Mouse (Mus musculus) limb, embryonic 13.5 days (tissue): ENCODE results near the gene Naa60. TPM values are rescaled to one million over a fixed set of nuclear protein-coding genes. Genes with fewer than 3 reads are reported as not detected.

Experiments
- ATAC-seq: fragments of 200-750 bp; cut with Nextera tagmentation; 2 replicates; pipeline ENCODE4 v1.8.0; 2017; ENCODE audit warnings: low read depth, moderate number of reproducible peaks, moderate TSS enrichment; ENCODE audit not compliant: low FRiP score
- H3K27ac ChIP-seq: fragments of 300-500 bp; sonication (generic); 2 replicates; pipeline ENCODE4 v1.5.1; 2015; ENCODE audit warnings: inconsistent platforms, mild to moderate bottlenecking, moderate library complexity
- H3K27me3 ChIP-seq: fragments of 300-500 bp; sonication (generic); 2 replicates; pipeline ENCODE4 v1.6.1; 2015; ENCODE audit warnings: mild to moderate bottlenecking, inconsistent platforms
- H3K36me3 ChIP-seq: fragments of 300-500 bp; sonication (generic); 2 replicates; pipeline ENCODE4 v1.6.1; 2015; ENCODE audit warnings: inconsistent platforms, mild to moderate bottlenecking, moderate library complexity
- H3K4me1 ChIP-seq: fragments of 300-500 bp; sonication (generic); 2 replicates; pipeline ENCODE4 v1.6.1; 2015; ENCODE audit warnings: inconsistent platforms
- H3K4me2 ChIP-seq: fragments of 300-500 bp; sonication (generic); replicated peaks from 2 replicates; pipeline ENCODE4 v1.6.1; 2015; ENCODE audit warnings: inconsistent platforms, mild to moderate bottlenecking, moderate library complexity
- H3K4me3 ChIP-seq: fragments of 300-500 bp; sonication (generic); 2 replicates; pipeline ENCODE4 v1.5.1; 2015; ENCODE audit warnings: moderate library complexity, mild to moderate bottlenecking, inconsistent platforms
- H3K9ac ChIP-seq: fragments of 300-500 bp; sonication (generic); 2 replicates; pipeline ENCODE4 v1.6.1; 2015; ENCODE audit warnings: mild to moderate bottlenecking, inconsistent platforms
- H3K9me3 ChIP-seq: fragments of 300-500 bp; sonication (generic); 2 replicates; pipeline ENCODE4 v1.6.1; 2016; ENCODE audit warnings: inconsistent platforms
- WGBS: fragments of 180-500 bp; shearing (Covaris S2); methylation state at CpG from one replicate; pipeline ENCODE4 v1.1.7; 2015; 5-methylcytosine and 5-hydroxymethylcytosine counted together
- microRNA-seq: library from miRNA; unstranded; fragments of <30 nt; microRNA quantifications from one replicate; pipeline ENCODE4, GENCODE M21; 2016
- polyA plus RNA-seq: library from polyadenylated mRNA; unstranded; fragments of >200 nt; fragmentation: Nextera tagmentation; extraction: Ambion mirVana; gene quantifications from 2 replicates; pipeline ENCODE4 v1.2.1, GENCODE M21; 2015

Naa60 gene
- polyA plus RNA-seq, 1 experiment from 2014 or later = 59.1 TPM

DNA sequence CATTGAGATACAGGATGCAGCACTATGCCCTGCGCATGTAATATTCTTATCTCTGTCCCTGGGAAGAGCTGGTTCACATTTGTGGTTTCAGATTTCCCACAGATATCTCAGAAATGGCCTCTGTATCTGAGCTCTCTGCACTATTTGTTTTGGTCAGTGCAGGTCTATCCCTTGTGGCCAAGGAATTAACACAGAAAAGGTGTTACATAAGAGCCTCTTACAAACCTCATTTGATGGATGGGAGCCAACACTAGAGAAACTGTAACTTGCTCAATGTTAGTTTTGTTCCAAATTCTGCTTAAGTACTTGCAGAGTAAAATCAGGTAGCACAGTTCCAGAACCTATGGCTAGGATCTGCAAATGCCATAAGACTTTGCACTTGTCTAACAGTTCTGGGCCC is 61.9 kb downstream of the Naa60 start:
- WGBS = 98% methylated on average over 1 of the region's 1 CpGs
- no peak overlapping the region for H3K4me2 ChIP-seq
- H3K27me3 ChIP-seq = no peaks in the 10 kb centered on the region
- H3K9me3 ChIP-seq = no peaks in the 10 kb centered on the region
- no peaks in the 10 kb centered on the region for H3K4me1 ChIP-seq
- no peak overlapping the region for H3K4me3 ChIP-seq
- ATAC-seq = no peak
- H3K27ac ChIP-seq = no peak overlapping the region
- H3K36me3 ChIP-seq = peaks cover 89% of the 10 kb centered on the region
- no peak overlapping the region for H3K9ac ChIP-seq

DNA sequence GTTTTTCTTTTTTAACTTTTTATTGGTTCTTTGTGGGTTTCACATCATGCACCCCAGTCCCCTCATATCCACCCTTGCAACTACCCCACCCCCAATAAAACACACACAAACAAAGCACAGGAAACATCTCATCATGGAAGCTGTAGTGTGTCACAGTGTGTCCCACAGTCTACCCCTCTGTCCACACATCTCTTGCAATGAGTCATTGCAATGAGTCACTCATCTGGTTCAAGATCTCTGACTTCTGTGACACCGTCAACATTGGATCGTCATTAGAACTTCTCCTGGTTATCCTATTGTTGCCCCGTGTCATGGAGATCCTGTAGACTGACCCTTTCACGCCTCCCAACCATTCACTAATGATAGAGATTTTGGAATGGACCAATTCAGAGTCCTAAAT is 62.5 kb downstream of the Naa60 start:
- no peak for ATAC-seq
- H3K27ac ChIP-seq = no peak overlapping the region
- H3K9ac ChIP-seq = no peak overlapping the region
- H3K9me3 ChIP-seq = no peaks in the 10 kb centered on the region
- no peaks in the 10 kb centered on the region for H3K27me3 ChIP-seq
- no peaks in the 10 kb centered on the region for H3K4me1 ChIP-seq
- no peak overlapping the region for H3K4me2 ChIP-seq
- H3K4me3 ChIP-seq = no peak overlapping the region
- H3K36me3 ChIP-seq = peaks cover 87% of the 10 kb centered on the region
- WGBS = 91% methylated on average over 4 of the region's 4 CpGs

DNA sequence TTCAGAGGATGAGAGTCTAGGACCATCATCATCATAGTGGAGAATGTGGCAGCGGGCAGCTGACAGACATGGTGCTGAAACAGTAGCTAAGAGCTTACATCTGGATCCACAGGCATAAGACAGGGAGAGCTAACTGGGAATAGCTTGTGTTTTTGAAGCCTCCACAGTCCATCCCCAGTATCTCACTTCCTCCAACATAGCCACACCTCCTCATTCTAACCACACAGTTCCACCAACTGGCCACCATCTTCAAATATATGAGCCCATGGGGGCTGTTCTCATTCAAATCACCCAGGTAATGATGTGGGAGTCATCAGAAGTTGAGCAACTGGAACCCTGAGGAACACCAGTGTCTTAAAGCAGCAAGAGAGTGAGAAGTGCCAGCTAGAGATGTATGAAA is 79.0 kb downstream of the Naa60 start:
- H3K9ac ChIP-seq = no peak overlapping the region
- WGBS = 87% methylated on average over 1 of the region's 1 CpGs
- no peak for ATAC-seq
- H3K27me3 ChIP-seq = no peaks in the 10 kb centered on the region
- H3K9me3 ChIP-seq = no peaks in the 10 kb centered on the region
- no peak overlapping the region for H3K4me2 ChIP-seq
- no peak overlapping the region for H3K4me3 ChIP-seq
- no peaks in the 10 kb centered on the region for H3K4me1 ChIP-seq
- H3K27ac ChIP-seq = no peak overlapping the region
- no peaks in the 10 kb centered on the region for H3K36me3 ChIP-seq

Small RNA genes within 50 kb of the gene (microRNA-seq; reads per million reads assigned to microRNA genes)
- gene Gm23493 = not detected

Other genes with a start within 250 kb of the Naa60 start
- not detected in 2 replicates for gene Mefv, start 154.3 kb upstream of the Naa60 start, polyA plus RNA-seq
- 58.6 and 59.4 TPM in 2 replicates for gene Zfp263, start 128.3 kb upstream of the Naa60 start, polyA plus RNA-seq
- not detected in 2 replicates for gene Olfr15, start 41.5 kb upstream of the Naa60 start, polyA plus RNA-seq
- 1.6 and 1.8 TPM in 2 replicates for gene Zfp174, start 25.1 kb upstream of the Naa60 start, polyA plus RNA-seq
- 6.1 and 6.4 TPM in 2 replicates for gene Zfp597, start 12.2 kb downstream of the Naa60 start, polyA plus RNA-seq
- gene Gm20695, start 12.3 kb downstream of the Naa60 start, polyA plus RNA-seq = 4.3 and 6.2 TPM in 2 replicates
- 6.9 and 8.1 TPM in 2 replicates for gene 1700037C18Rik, start 36.3 kb downstream of the Naa60 start, polyA plus RNA-seq
- 31.1 and 31.3 TPM in 2 replicates for gene Cluap1, start 36.4 kb downstream of the Naa60 start, polyA plus RNA-seq
- gene Nlrc3, start 104.3 kb downstream of the Naa60 start, polyA plus RNA-seq = 0.87 and 1.2 TPM in 2 replicates
- gene Slx4, start 131.4 kb downstream of the Naa60 start, polyA plus RNA-seq = 16.7 and 18.6 TPM in 2 replicates
- 6.2 and 6.7 TPM in 2 replicates for gene Dnase1, start 164.6 kb downstream of the Naa60 start, polyA plus RNA-seq
- gene Trap1, start 205.5 kb downstream of the Naa60 start, polyA plus RNA-seq = 77.5 and 85.2 TPM in 2 replicates